Mouse (Mus musculus): ENCODE results near the gene Chrng. TPM values are rescaled to one million over a fixed set of nuclear protein-coding genes. Genes with fewer than 3 reads are reported as not detected.
A peak's percentile ranks its signal among the peaks of the same experiment; 100 is the strongest.

Chrng gene
- not detected for total RNA-seq (2021)
- long read RNA-seq, experiment 1 = 0 reads
- long read RNA-seq, experiment 2 = 0 reads

- no peak for DNase-seq
Measured at GRCm38 (mm10) chr1:87204465-87204864, at the start of gene Chrng. TSS of gene Chrng (plus strand) at chr1:87204657.

- DNase-seq = peak; percentile 37 to 38
Measured at GRCm38 (mm10) chr1:87155531-87156198, 48.8 kb upstream of the Chrng start.

- no peak for DNase-seq
Measured at GRCm38 (mm10) chr1:87156199-87156587, 48.3 kb upstream of the Chrng start, which contains the start of gene Ecel1. TSS of gene Ecel1 (minus strand) at chr1:87156521.

- peak; percentile 42 to 47 for DNase-seq
Measured at GRCm38 (mm10) chr1:87159396-87159795, 45.1 kb upstream of the Chrng start.

- DNase-seq = no peak
Measured at GRCm38 (mm10) chr1:87164164-87164795, 40.2 kb upstream of the Chrng start.

GRCm38 (mm10) chr1:87164796-87165184, 39.7 kb upstream of the Chrng start:
- no peak for DNase-seq

- DNase-seq = no peak
Measured at GRCm38 (mm10) chr1:87170458-87170857, 34.0 kb upstream of the Chrng start.

- DNase-seq = no peak
Measured at GRCm38 (mm10) chr1:87171312-87171711, 33.1 kb upstream of the Chrng start.

- DNase-seq = peak; percentile 44 to 47
Measured at GRCm38 (mm10) chr1:87172316-87172715, 32.1 kb upstream of the Chrng start.

GRCm38 (mm10) chr1:87174006-87174955, 30.2 kb upstream of the Chrng start:
- peak; percentile 69 to 73 for DNase-seq

- DNase-seq = peak; percentile 35 to 53
Measured at GRCm38 (mm10) chr1:87175852-87176292, 28.6 kb upstream of the Chrng start.

- DNase-seq = peak; percentile 75
Measured at GRCm38 (mm10) chr1:87180896-87181295, 23.6 kb upstream of the Chrng start.

GRCm38 (mm10) chr1:87183013-87183412, 21.4 kb upstream of the Chrng start, which contains the start of gene Prss56:
TSS of gene Prss56 (plus strand) at chr1:87183313.
- no peak for DNase-seq

GRCm38 (mm10) chr1:87183998-87184750, 20.3 kb upstream of the Chrng start:
- peak in 1 of 2 experiments; percentile 39 for DNase-seq

GRCm38 (mm10) chr1:87184751-87185139, 19.7 kb upstream of the Chrng start:
- peak; percentile 85 to 91 for DNase-seq

- no peak for DNase-seq
Measured at GRCm38 (mm10) chr1:87185526-87185925, 18.9 kb upstream of the Chrng start.

- DNase-seq = no peak
Measured at GRCm38 (mm10) chr1:87186261-87187036, 18.0 kb upstream of the Chrng start.

GRCm38 (mm10) chr1:87187037-87187355, 17.5 kb upstream of the Chrng start:
- peak; percentile 82 to 87 for DNase-seq

- no peak for DNase-seq
Measured at GRCm38 (mm10) chr1:87190429-87190828, 14.0 kb upstream of the Chrng start, which contains the start of gene Chrnd. TSS of gene Chrnd (plus strand) at chr1:87190607.

GRCm38 (mm10) chr1:87197296-87197695, 7.2 kb upstream of the Chrng start:
- no peak for DNase-seq

Measured in adrenal gland, postnatal 36 days (tissue).